Mouse (Mus musculus) kidney, adult 2 months (tissue): ENCODE results near the gene Polr2j. TPM values are rescaled to one million over a fixed set of nuclear protein-coding genes. Genes with fewer than 3 reads are reported as not detected.

Source experiments
- DNase-seq: peaks from one replicate; pipeline ENCODE4 v3.0.0; 2021
- H3K27ac ChIP-seq: fragments of 200-500 bp; 2 replicates; pipeline ENCODE4 v1.5.1; 2012; ENCODE audit warnings: low read depth, low read length, control low read depth, inconsistent platforms; ENCODE audit not compliant: insufficient read depth
- H3K27me3 ChIP-seq: fragments of 200-500 bp; replicated peaks from 2 replicates; pipeline ENCODE4 v1.6.1; 2012; ENCODE audit warnings: mild to moderate bottlenecking, moderate library complexity, low read length, inconsistent platforms; ENCODE audit not compliant: control insufficient read depth, insufficient read depth
- H3K36me3 ChIP-seq: fragments of 200-500 bp; 2 replicates; pipeline ENCODE4 v1.6.1; 2012; ENCODE audit warnings: mild to moderate bottlenecking, moderate library complexity, low read length, inconsistent platforms; ENCODE audit not compliant: control insufficient read depth, insufficient read depth
- H3K4me1 ChIP-seq: fragments of 200-500 bp; 2 replicates; pipeline ENCODE4 v1.6.1; 2011; ENCODE audit warnings: low read length; ENCODE audit not compliant: control insufficient read depth, insufficient read depth
- H3K4me3 ChIP-seq: fragments of 200-500 bp; 2 replicates; pipeline ENCODE4 v1.5.1; 2011; ENCODE audit warnings: mild to moderate bottlenecking, low read depth, low read length, control low read depth; ENCODE audit not compliant: insufficient read depth
- CTCF ChIP-seq: fragments of 200-500 bp; conservative IDR thresholded peaks from 2 replicates; pipeline ENCODE4 v1.5.1; 2011; ENCODE audit warnings: low read depth, mild to moderate bottlenecking, control low read depth, low read length, moderate library complexity, mixed read lengths; ENCODE audit not compliant: insufficient read depth, insufficient read length
- POLR2A ChIP-seq: fragments of 200-500 bp; IDR thresholded peaks from one replicate; pipeline ENCODE4 v1.6.1; 2011; ENCODE audit warnings: low read depth, low read length, control low read depth
- WGBS: fragments of 180-500 bp; shearing (Covaris S2); methylation state at CpG from one replicate; pipeline ENCODE4 v1.1.7; 2018; 5-methylcytosine and 5-hydroxymethylcytosine counted together
- polyA plus RNA-seq: library from polyadenylated mRNA; depleted of rRNA; stranded (reverse); fragments of >200 nt; gene quantifications from 2 replicates; pipeline ENCODE4 v1.2.3, GENCODE M21; 2012

Polr2j gene
- polyA plus RNA-seq, 1 experiment, result 103 TPM

- 0 out of 2 replicates have a peak, but pooled peaks cover 2% of the 10 kb centered on the region for H3K36me3 ChIP-seq
- TF ChIP-seq CTCF (no peak), POLR2A (no peak)
- peaks cover 4% of the 10 kb centered on the region; the same call in 1 of the 2 replicates for H3K4me1 ChIP-seq
- peak overlapping the region; percentile 68 for H3K4me3 ChIP-seq
- DNase-seq, result no peak
- WGBS, result 3% methylated on average over 20 of the region's 20 CpGs
- H3K27me3 ChIP-seq, result no peaks in the 10 kb centered on the region
- peak overlapping the region; percentile 8; the same call in 1 of the 2 replicates for H3K27ac ChIP-seq
Observed at GRCm38 (mm10) chr5:136136292-136136990, 20.0 kb downstream of the Polr2j start.

- no peak for TF ChIP-seq POLR2A
- TF ChIP-seq CTCF, result peak; percentile 73
- Histone ChIP-seq H3K27ac (no peak overlapping the region), H3K4me1 (peaks cover 4% of the 10 kb centered on the region; the same call in 1 of the 2 replicates), H3K4me3 (no peak overlapping the region), H3K27me3 (no peaks in the 10 kb centered on the region), H3K36me3 (0 out of 2 replicates have a peak, but pooled peaks cover 2% of the 10 kb centered on the region)
- peak; percentile 49 for DNase-seq
- 76% methylated on average over 13 of the region's 13 CpGs for WGBS
Observed at GRCm38 (mm10) chr5:136137658-136138274, 21.3 kb downstream of the Polr2j start.

- TF ChIP-seq CTCF, result no peak
- no peak for TF ChIP-seq POLR2A
- Histone ChIP-seq H3K4me1 (peaks cover 4% of the 10 kb centered on the region; the same call in 1 of the 2 replicates), H3K27ac (no peak overlapping the region), H3K36me3 (0 out of 2 replicates have a peak, but pooled peaks cover 2% of the 10 kb centered on the region), H3K27me3 (no peaks in the 10 kb centered on the region), H3K4me3 (no peak overlapping the region)
- DNase-seq, result no peak
- WGBS, result 85% methylated on average over 13 of the region's 13 CpGs
Observed at GRCm38 (mm10) chr5:136139393-136139792, 23.0 kb downstream of the Polr2j start.

DNA sequence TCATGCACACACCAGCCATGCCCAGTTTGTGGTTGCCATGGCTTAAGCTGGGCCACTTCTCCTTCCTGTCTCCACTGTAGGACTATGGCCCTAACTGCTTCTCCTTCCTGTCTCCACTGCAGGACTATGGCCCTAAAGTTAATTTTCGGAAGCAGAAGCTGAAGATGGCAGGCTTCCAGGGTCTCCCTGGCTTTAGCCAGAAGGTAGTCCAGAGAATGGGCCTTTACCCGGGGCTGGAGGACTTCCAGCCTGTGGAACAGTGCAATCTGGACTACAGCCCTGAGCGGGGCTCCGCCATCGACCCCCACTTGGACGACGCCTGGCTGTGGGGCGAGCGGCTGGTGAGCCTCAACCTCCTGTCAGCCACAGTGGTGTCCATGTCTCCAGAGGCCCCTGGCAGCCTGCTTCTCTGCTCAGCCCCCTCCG, 23.6 kb downstream of the Polr2j start:
- DNase-seq, result peak; percentile 46
- Histone ChIP-seq H3K27me3 (no peaks in the 10 kb centered on the region), H3K4me1 (peaks cover 4% of the 10 kb centered on the region; the same call in 1 of the 2 replicates), H3K4me3 (no peak overlapping the region), H3K36me3 (0 out of 2 replicates have a peak, but pooled peaks cover 2% of the 10 kb centered on the region), H3K27ac (no peak overlapping the region)
- WGBS, result 86% methylated on average over 10 of the region's 10 CpGs
- TF ChIP-seq POLR2A (no peak), CTCF (no peak)

- Histone ChIP-seq H3K4me3 (no peak overlapping the region), H3K27ac (no peak overlapping the region), H3K4me1 (no peaks in the 10 kb centered on the region), H3K27me3 (no peaks in the 10 kb centered on the region), H3K36me3 (0 out of 2 replicates have a peak, but pooled peaks cover 2% of the 10 kb centered on the region)
- WGBS, result 94% methylated on average over 5 of the region's 5 CpGs
- no peak for DNase-seq
- TF ChIP-seq POLR2A, result no peak
- TF ChIP-seq CTCF, result 0 out of 2 replicates have a peak, but pooled peaks have one; percentile 12
Observed at GRCm38 (mm10) chr5:136142746-136143145, 26.3 kb downstream of the Polr2j start.

DNA sequence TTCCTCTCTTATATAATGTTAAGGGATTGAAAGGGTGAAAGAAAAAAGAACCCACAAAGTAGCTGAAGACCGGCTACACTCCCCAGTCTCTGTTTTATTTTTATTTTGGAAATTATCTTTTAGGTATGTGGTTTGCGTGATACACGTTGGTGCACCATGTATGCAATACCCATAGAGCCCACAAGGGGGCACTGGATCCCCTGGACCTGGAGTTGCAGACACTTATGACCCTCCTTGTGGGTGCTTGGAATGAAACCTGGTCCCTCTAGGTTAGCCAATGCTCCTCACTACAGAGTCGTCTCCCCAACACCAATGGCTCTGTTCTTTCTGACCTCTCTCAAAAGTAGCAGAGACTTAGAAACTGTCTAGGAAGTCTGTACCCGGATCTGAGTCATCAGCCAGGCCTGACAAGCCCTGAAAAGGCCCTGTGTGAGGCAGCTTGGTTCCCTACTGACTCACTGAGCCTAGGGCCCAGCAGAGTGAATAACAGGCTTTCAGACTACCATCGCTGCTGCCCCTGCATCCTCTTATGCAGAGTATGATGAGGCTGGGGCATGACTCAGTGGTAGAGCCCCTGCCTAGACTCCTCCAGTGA, 26.8 kb downstream of the Polr2j start:
- no peak for DNase-seq

More for the DNA sequence above, 26.8 kb downstream of the Polr2j start:
- H3K27me3 ChIP-seq, result no peaks in the 10 kb centered on the region
- H3K4me3 ChIP-seq, result no peak overlapping the region
- peak; percentile 38; the same call in 1 of the 2 replicates for TF ChIP-seq CTCF
- TF ChIP-seq POLR2A, result no peak
- WGBS, result 90% methylated on average over 6 of the region's 6 CpGs
- 0 out of 2 replicates have a peak, but pooled peaks cover 2% of the 10 kb centered on the region for H3K36me3 ChIP-seq
- no peak overlapping the region for H3K27ac ChIP-seq
- H3K4me1 ChIP-seq, result no peaks in the 10 kb centered on the region
